Mouse (Mus musculus) spleen, adult 2 months (tissue): ENCODE data around the gene Tmco1. TPM values are rescaled to one million over a fixed set of nuclear protein-coding genes. Genes with fewer than 3 reads are reported as not detected.

Source experiments
- DNase-seq, 2 experiments: peaks; one replicate each; pipeline versions ENCODE4 v3.0.0 to v3.0.0-alpha.2; 2012 to 2021; ENCODE audit warnings: low spot score in 2 of 2, low read depth in 1 of 2
- H3K27ac ChIP-seq: fragments of 200-500 bp; 2 replicates; pipeline ENCODE4 v1.5.1; 2012; ENCODE audit warnings: low read length, inconsistent platforms; ENCODE audit not compliant: insufficient read depth
- H3K27me3 ChIP-seq: fragments of 200-500 bp; 2 replicates; pipeline ENCODE4 v1.6.1; 2012; ENCODE audit warnings: mild to moderate bottlenecking, moderate library complexity, low read length, inconsistent platforms; ENCODE audit not compliant: control insufficient read depth, insufficient read depth
- H3K36me3 ChIP-seq: fragments of 200-500 bp; 2 replicates; pipeline ENCODE4 v1.6.1; 2012; ENCODE audit warnings: mild to moderate bottlenecking, low read length, inconsistent platforms; ENCODE audit not compliant: control insufficient read depth, insufficient read depth
- H3K4me1 ChIP-seq: fragments of 200-500 bp; 2 replicates; pipeline ENCODE4 v1.6.1; 2011; ENCODE audit warnings: inconsistent platforms; ENCODE audit not compliant: control insufficient read depth, insufficient read depth, insufficient read length
- H3K4me3 ChIP-seq: fragments of 200-500 bp; 2 replicates; pipeline ENCODE4 v1.5.1; 2011; ENCODE audit warnings: mild to moderate bottlenecking, inconsistent platforms; ENCODE audit not compliant: insufficient read depth, insufficient read length; ENCODE audit errors: extremely low read depth
- CTCF ChIP-seq: fragments of 200-500 bp; IDR thresholded peaks from 2 replicates; pipeline ENCODE4 v1.5.1; 2011; ENCODE audit warnings: mild to moderate bottlenecking, inconsistent platforms; ENCODE audit not compliant: insufficient read depth, insufficient read length, insufficient replicate concordance; ENCODE audit errors: extremely low read depth
- POLR2A ChIP-seq: fragments of 200-500 bp; IDR thresholded peaks from 2 replicates; pipeline ENCODE4 v1.6.1; 2011; ENCODE audit warnings: low read depth, low read length, inconsistent platforms
- WGBS: fragments of 180-500 bp; shearing (Covaris S2); methylation state at CpG from one replicate; pipeline ENCODE4 v1.1.7; 2018; 5-methylcytosine and 5-hydroxymethylcytosine counted together
- polyA plus RNA-seq: library from polyadenylated mRNA; depleted of rRNA; stranded (reverse); fragments of >200 nt; gene quantifications from 2 replicates; pipeline ENCODE4 v1.2.3, GENCODE M21; 2012

Tmco1 gene
- polyA plus RNA-seq, 1 experiment: 17.5 TPM

- WGBS: 96% methylated on average over 6 of the region's 6 CpGs
- H3K4me3 ChIP-seq: no peak overlapping the region
- no peaks in the 10 kb centered on the region for H3K27me3 ChIP-seq
- no peak overlapping the region for H3K27ac ChIP-seq
- no peak for TF ChIP-seq POLR2A
- TF ChIP-seq CTCF: no peak
- no peaks in the 10 kb centered on the region for H3K4me1 ChIP-seq
- DNase-seq: no peak
- H3K36me3 ChIP-seq: peaks cover 21% of the 10 kb centered on the region
Measured at GRCm38 (mm10) chr1:167321691-167322090, 13.5 kb downstream of the Tmco1 start.

- TF ChIP-seq POLR2A (no peak), CTCF (no peak)
- H3K36me3 ChIP-seq: peaks cover 13% of the 10 kb centered on the region
- no peak for DNase-seq
- WGBS: 97% methylated on average over 6 of the region's 6 CpGs
- no peaks in the 10 kb centered on the region for H3K27me3 ChIP-seq
- H3K4me3 ChIP-seq: no peak overlapping the region
- H3K4me1 ChIP-seq: no peaks in the 10 kb centered on the region
- H3K27ac ChIP-seq: no peak overlapping the region
Measured at GRCm38 (mm10) chr1:167328776-167329175, 20.6 kb downstream of the Tmco1 start.

GRCm38 (mm10) chr1:167331106-167331505 is 22.9 kb downstream of the Tmco1 start:
- peak overlapping the region; percentile 43 for H3K27ac ChIP-seq
- WGBS: 69% methylated on average over 8 of the region's 8 CpGs
- no peaks in the 10 kb centered on the region for H3K4me1 ChIP-seq
- DNase-seq: no peak
- peaks cover 9% of the 10 kb centered on the region for H3K36me3 ChIP-seq
- H3K27me3 ChIP-seq: no peaks in the 10 kb centered on the region
- TF ChIP-seq POLR2A: no peak
- no peak for TF ChIP-seq CTCF
- no peak overlapping the region for H3K4me3 ChIP-seq

- peaks cover 11% of the 10 kb centered on the region; the same call in 1 of the 2 replicates for H3K4me1 ChIP-seq
- DNase-seq: no peak
- no peak overlapping the region for H3K27ac ChIP-seq
- H3K27me3 ChIP-seq: no peaks in the 10 kb centered on the region
- no peak overlapping the region for H3K4me3 ChIP-seq
- 80% methylated on average over 3 of the region's 3 CpGs for WGBS
- no peaks in the 10 kb centered on the region for H3K36me3 ChIP-seq
- no peak for TF ChIP-seq CTCF
Measured at GRCm38 (mm10) chr1:167336398-167336797, 28.2 kb downstream of the Tmco1 start.

GRCm38 (mm10) chr1:167337463-167338095 is 29.4 kb downstream of the Tmco1 start:
- no peak overlapping the region for H3K4me3 ChIP-seq
- no peaks in the 10 kb centered on the region for H3K27me3 ChIP-seq
- no peak overlapping the region for H3K27ac ChIP-seq
- DNase-seq: peak; percentile 63 to 64
- peak; percentile 77; the same call in 1 of the 2 replicates for TF ChIP-seq CTCF
- no peak for TF ChIP-seq POLR2A
- 6% methylated on average over 12 of the region's 12 CpGs for WGBS
- H3K36me3 ChIP-seq: no peaks in the 10 kb centered on the region
- H3K4me1 ChIP-seq: peaks cover 11% of the 10 kb centered on the region; the same call in 1 of the 2 replicates

GRCm38 (mm10) chr1:167339177-167339781 is 31.1 kb downstream of the Tmco1 start:
- H3K27me3 ChIP-seq: no peaks in the 10 kb centered on the region
- no peak overlapping the region for H3K4me3 ChIP-seq
- 40% methylated on average over 9 of the region's 9 CpGs for WGBS
- DNase-seq: no peak
- H3K27ac ChIP-seq: no peak overlapping the region
- TF ChIP-seq POLR2A: no peak
- peaks cover 11% of the 10 kb centered on the region; the same call in 1 of the 2 replicates for H3K4me1 ChIP-seq
- no peaks in the 10 kb centered on the region for H3K36me3 ChIP-seq

- H3K27ac ChIP-seq: no peak overlapping the region
- WGBS: 2% methylated on average over 47 of the region's 47 CpGs
Measured at GRCm38 (mm10) chr1:167340111-167340787, 32.1 kb downstream of the Tmco1 start.

More at GRCm38 (mm10) chr1:167340111-167340787, 32.1 kb downstream of the Tmco1 start:
- no peaks in the 10 kb centered on the region for H3K27me3 ChIP-seq
- TF ChIP-seq CTCF: no peak
- TF ChIP-seq POLR2A: no peak
- H3K4me1 ChIP-seq: peaks cover 11% of the 10 kb centered on the region; the same call in 1 of the 2 replicates
- H3K4me3 ChIP-seq: peak overlapping the region; percentile 39
- H3K36me3 ChIP-seq: no peaks in the 10 kb centered on the region
- no peak for DNase-seq
